Mouse (Mus musculus): Measurements from ENCODE around the gene F3.

F3 gene

GRCm38 (mm10) chr3:121722971-121723844 is at the start of gene F3:
Gene F3, plus strand, starts transcription at chr3:121723537.
- DNase-seq (ENCODE audit: low spot score in 2 of 2), result peak; percentile 51 to 52

GRCm38 (mm10) chr3:121678935-121679334 is 44.4 kb upstream of the F3 start:
- DNase-seq (ENCODE audit: low spot score in 2 of 2), result no peak

- DNase-seq (ENCODE audit: low spot score in 2 of 2), result no peak
Measured at GRCm38 (mm10) chr3:121679443-121679842, 43.9 kb upstream of the F3 start.

- DNase-seq (ENCODE audit: low spot score in 2 of 2), result no peak
Measured at GRCm38 (mm10) chr3:121680187-121680586, 43.1 kb upstream of the F3 start.

- DNase-seq (ENCODE audit: low spot score in 2 of 2), result no peak
Measured at GRCm38 (mm10) chr3:121682439-121683411, 40.6 kb upstream of the F3 start.

- DNase-seq (ENCODE audit: low spot score in 2 of 2), result no peak
Measured at GRCm38 (mm10) chr3:121684552-121684951, 38.8 kb upstream of the F3 start.

GRCm38 (mm10) chr3:121684963-121685362 is 38.4 kb upstream of the F3 start:
- no peak for DNase-seq (ENCODE audit: low spot score in 2 of 2)

GRCm38 (mm10) chr3:121685985-121686384 is 37.4 kb upstream of the F3 start:
- no peak for DNase-seq (ENCODE audit: low spot score in 2 of 2)

GRCm38 (mm10) chr3:121686408-121686911 is 36.9 kb upstream of the F3 start:
- DNase-seq (ENCODE audit: low spot score in 2 of 2), result peak in 1 of 2 experiments; percentile 21

- DNase-seq (ENCODE audit: low spot score in 2 of 2), result no peak
Measured at GRCm38 (mm10) chr3:121687741-121688140, 35.6 kb upstream of the F3 start.

- no peak for DNase-seq (ENCODE audit: low spot score in 2 of 2)
Measured at GRCm38 (mm10) chr3:121689029-121689428, 34.3 kb upstream of the F3 start.

- DNase-seq (ENCODE audit: low spot score in 2 of 2), result no peak
Measured at GRCm38 (mm10) chr3:121689697-121690096, 33.6 kb upstream of the F3 start.

GRCm38 (mm10) chr3:121693001-121693730 is 30.2 kb upstream of the F3 start:
- DNase-seq (ENCODE audit: low spot score in 2 of 2), result no peak

- no peak for DNase-seq (ENCODE audit: low spot score in 2 of 2)
Measured at GRCm38 (mm10) chr3:121693746-121694145, 29.6 kb upstream of the F3 start.

GRCm38 (mm10) chr3:121697169-121697568 is 26.2 kb upstream of the F3 start:
- no peak for DNase-seq (ENCODE audit: low spot score in 2 of 2)

GRCm38 (mm10) chr3:121699401-121699800 is 23.9 kb upstream of the F3 start:
- DNase-seq (ENCODE audit: low spot score in 2 of 2), result no peak

- no peak for DNase-seq (ENCODE audit: low spot score in 2 of 2)
Measured at GRCm38 (mm10) chr3:121699849-121700248, 23.5 kb upstream of the F3 start.

- no peak for DNase-seq (ENCODE audit: low spot score in 2 of 2)
Measured at GRCm38 (mm10) chr3:121700364-121700952, 22.9 kb upstream of the F3 start.

- DNase-seq (ENCODE audit: low spot score in 2 of 2), result no peak
Measured at GRCm38 (mm10) chr3:121703155-121703879, 20.0 kb upstream of the F3 start.

GRCm38 (mm10) chr3:121703880-121704243 is 19.5 kb upstream of the F3 start:
- no peak for DNase-seq (ENCODE audit: low spot score in 2 of 2)

GRCm38 (mm10) chr3:121706087-121706486 is 17.2 kb upstream of the F3 start:
- DNase-seq (ENCODE audit: low spot score in 2 of 2), result no peak

Measured in frontal cortex, postnatal 25 days (tissue).